Mouse (Mus musculus): ENCODE measurements around the gene Limch1. TPM values are rescaled to one million over a fixed set of nuclear protein-coding genes. Genes with fewer than 3 reads are reported as not detected.

The Limch1 gene
- polyA plus RNA-seq, 1 experiment, result 5.0 TPM

DNA sequence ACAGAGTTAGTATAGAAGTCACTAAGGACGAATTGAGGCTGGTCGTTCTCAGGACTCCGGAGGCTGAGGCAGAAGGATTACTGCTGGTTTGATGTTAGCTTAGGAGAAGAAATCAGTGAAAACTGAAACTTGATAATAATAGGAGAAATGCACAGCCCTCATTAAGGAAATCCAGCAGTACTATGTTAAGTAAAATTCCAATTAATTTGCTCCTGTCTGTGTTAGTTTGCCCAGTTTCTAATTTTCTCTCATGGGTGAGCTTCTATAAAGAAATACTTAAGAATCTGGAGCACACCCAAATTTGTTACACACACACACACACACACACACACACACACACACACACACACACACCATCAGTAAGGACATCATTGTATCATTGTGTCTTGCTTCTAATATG lies 69.0 kb downstream of the Limch1 start:
- H3K27ac ChIP-seq (ENCODE audit: control insufficient read depth, insufficient read depth, low read length), result no peak overlapping the region
- TF ChIP-seq POLR2A (IDR thresholded peaks at IDR 0.05; ENCODE audit: control insufficient read depth, extremely low read depth, insufficient read depth, low read length, poor library complexity), result no peak
- TF ChIP-seq CTCF (IDR thresholded peaks at IDR 0.05; ENCODE audit: borderline replicate concordance, control insufficient read depth, extremely low read depth, insufficient read depth, low read length, poor library complexity), result no peak
- WGBS, result 100% methylated on average over 3 of the region's 3 CpGs

GRCm38 (mm10) chr5:66815877-66816276 lies 70.2 kb downstream of the Limch1 start:
- Histone ChIP-seq H3K4me3 (ENCODE audit: control insufficient read depth, insufficient read depth, low read length) (no peak overlapping the region), H3K27me3 (ENCODE audit: control insufficient read depth, insufficient read depth, low read length) (no peaks in the 10 kb centered on the region), H3K27ac (ENCODE audit: control insufficient read depth, insufficient read depth, low read length) (no peak overlapping the region), H3K4me1 (replicated peaks; ENCODE audit: control insufficient read depth, insufficient read depth, low read length) (peaks cover 4% of the 10 kb centered on the region), H3K36me3 (ENCODE audit: control insufficient read depth, insufficient read depth, low read length) (no peaks in the 10 kb centered on the region)
- TF ChIP-seq POLR2A (IDR thresholded peaks at IDR 0.05; ENCODE audit: control insufficient read depth, extremely low read depth, insufficient read depth, low read length, poor library complexity) (no peak), CTCF (IDR thresholded peaks at IDR 0.05; ENCODE audit: borderline replicate concordance, control insufficient read depth, extremely low read depth, insufficient read depth, low read length, poor library complexity) (no peak)
- no peak for DNase-seq
- WGBS, result 21% methylated on average over 6 of the region's 6 CpGs

More for the DNA sequence above, 69.0 kb downstream of the Limch1 start:
- no peak for DNase-seq
- Histone ChIP-seq H3K36me3 (ENCODE audit: control insufficient read depth, insufficient read depth, low read length) (no peaks in the 10 kb centered on the region), H3K4me3 (ENCODE audit: control insufficient read depth, insufficient read depth, low read length) (no peak overlapping the region), H3K4me1 (replicated peaks; ENCODE audit: control insufficient read depth, insufficient read depth, low read length) (peaks cover 4% of the 10 kb centered on the region), H3K27me3 (ENCODE audit: control insufficient read depth, insufficient read depth, low read length) (no peaks in the 10 kb centered on the region)

DNA sequence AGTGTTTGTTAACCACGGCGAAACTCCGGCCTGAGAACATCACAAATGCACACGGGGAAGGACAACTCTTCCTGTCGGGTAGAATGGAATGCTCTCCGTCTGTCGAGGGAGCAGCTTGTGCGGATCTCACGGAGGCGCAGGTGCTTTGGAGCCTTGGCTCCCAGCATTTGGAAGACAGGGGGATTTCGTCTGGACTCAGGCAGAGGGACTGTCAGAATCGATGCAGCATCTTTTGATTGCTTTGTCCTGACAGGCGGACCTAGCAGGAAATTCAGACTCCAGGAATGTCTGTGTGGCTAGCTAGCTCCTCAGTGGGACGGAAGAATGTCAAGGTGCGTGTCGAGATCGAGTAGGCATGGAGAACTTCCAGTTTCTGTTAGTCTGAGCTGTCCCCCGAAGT lies 71.1 kb downstream of the Limch1 start:
- TF ChIP-seq CTCF (IDR thresholded peaks at IDR 0.05; ENCODE audit: borderline replicate concordance, control insufficient read depth, extremely low read depth, insufficient read depth, low read length, poor library complexity), result no peak
- TF ChIP-seq POLR2A (IDR thresholded peaks at IDR 0.05; ENCODE audit: control insufficient read depth, extremely low read depth, insufficient read depth, low read length, poor library complexity), result no peak
- H3K27me3 ChIP-seq (ENCODE audit: control insufficient read depth, insufficient read depth, low read length), result no peaks in the 10 kb centered on the region
- H3K4me3 ChIP-seq (ENCODE audit: control insufficient read depth, insufficient read depth, low read length), result peak overlapping the region; percentile 8; the same call in 1 of the 2 replicates
- DNase-seq, result no peak
- no peaks in the 10 kb centered on the region for H3K36me3 ChIP-seq (ENCODE audit: control insufficient read depth, insufficient read depth, low read length)
- 46% methylated on average over 18 of the region's 18 CpGs for WGBS
- peaks cover 4% of the 10 kb centered on the region for H3K4me1 ChIP-seq (replicated peaks; ENCODE audit: control insufficient read depth, insufficient read depth, low read length)
- H3K27ac ChIP-seq (ENCODE audit: control insufficient read depth, insufficient read depth, low read length), result no peak overlapping the region

DNA sequence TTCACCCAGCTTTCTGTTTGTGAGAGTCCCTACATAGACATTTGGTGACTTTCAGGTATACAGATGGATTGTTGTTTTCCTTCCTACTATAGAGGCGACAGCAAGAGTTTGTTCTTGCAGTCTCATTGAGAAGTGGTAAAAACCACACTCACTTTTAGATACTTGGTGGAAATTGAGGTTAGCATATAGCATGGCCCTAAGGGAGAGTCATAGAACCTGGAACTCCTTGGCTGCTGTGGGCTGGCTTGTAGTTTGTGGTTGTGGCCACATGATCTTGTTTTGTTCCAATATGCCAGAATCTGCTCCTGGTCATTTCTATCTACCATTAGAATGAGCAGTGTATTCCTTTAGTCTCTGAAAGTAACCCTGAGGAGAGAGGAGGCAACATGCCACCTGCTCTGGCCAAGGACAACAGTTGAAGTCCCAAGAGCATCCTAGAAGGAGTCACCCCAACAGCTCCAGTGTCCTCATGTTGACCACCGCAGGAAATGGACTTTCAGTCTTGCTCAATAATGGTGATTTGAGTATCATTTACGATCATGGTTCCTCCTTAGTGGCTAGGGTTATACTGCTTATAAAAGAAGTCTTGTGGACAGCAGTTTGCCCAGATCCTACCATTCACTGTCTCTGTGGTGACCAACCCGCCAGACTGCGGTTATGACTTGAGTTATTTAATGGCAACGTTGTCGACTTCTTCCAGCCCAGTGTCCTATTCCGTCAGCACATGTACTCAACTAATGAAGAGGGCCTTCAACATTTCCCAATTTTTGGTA lies 71.7 kb downstream of the Limch1 start:
- DNase-seq, result no peak
- H3K27ac ChIP-seq (ENCODE audit: control insufficient read depth, insufficient read depth, low read length), result no peak overlapping the region
- 75% methylated on average over 8 of the region's 8 CpGs for WGBS
- no peak overlapping the region for H3K4me3 ChIP-seq (ENCODE audit: control insufficient read depth, insufficient read depth, low read length)
- H3K27me3 ChIP-seq (ENCODE audit: control insufficient read depth, insufficient read depth, low read length), result no peaks in the 10 kb centered on the region
- TF ChIP-seq POLR2A (IDR thresholded peaks at IDR 0.05; ENCODE audit: control insufficient read depth, extremely low read depth, insufficient read depth, low read length, poor library complexity) (no peak), CTCF (IDR thresholded peaks at IDR 0.05; ENCODE audit: borderline replicate concordance, control insufficient read depth, extremely low read depth, insufficient read depth, low read length, poor library complexity) (no peak)
- H3K36me3 ChIP-seq (ENCODE audit: control insufficient read depth, insufficient read depth, low read length), result no peaks in the 10 kb centered on the region
- H3K4me1 ChIP-seq (replicated peaks; ENCODE audit: control insufficient read depth, insufficient read depth, low read length), result peaks cover 4% of the 10 kb centered on the region

GRCm38 (mm10) chr5:66822500-66823205 lies 77.0 kb downstream of the Limch1 start:
- Histone ChIP-seq H3K4me3 (ENCODE audit: control insufficient read depth, insufficient read depth, low read length) (no peak overlapping the region), H3K36me3 (ENCODE audit: control insufficient read depth, insufficient read depth, low read length) (no peaks in the 10 kb centered on the region), H3K27ac (ENCODE audit: control insufficient read depth, insufficient read depth, low read length) (no peak overlapping the region), H3K4me1 (replicated peaks; ENCODE audit: control insufficient read depth, insufficient read depth, low read length) (no peaks in the 10 kb centered on the region), H3K27me3 (ENCODE audit: control insufficient read depth, insufficient read depth, low read length) (no peaks in the 10 kb centered on the region)
- TF ChIP-seq CTCF (IDR thresholded peaks at IDR 0.05; ENCODE audit: borderline replicate concordance, control insufficient read depth, extremely low read depth, insufficient read depth, low read length, poor library complexity) (no peak), POLR2A (IDR thresholded peaks at IDR 0.05; ENCODE audit: control insufficient read depth, extremely low read depth, insufficient read depth, low read length, poor library complexity) (no peak)
- no peak for DNase-seq
- WGBS, result 85% methylated on average over 6 of the region's 6 CpGs

DNA sequence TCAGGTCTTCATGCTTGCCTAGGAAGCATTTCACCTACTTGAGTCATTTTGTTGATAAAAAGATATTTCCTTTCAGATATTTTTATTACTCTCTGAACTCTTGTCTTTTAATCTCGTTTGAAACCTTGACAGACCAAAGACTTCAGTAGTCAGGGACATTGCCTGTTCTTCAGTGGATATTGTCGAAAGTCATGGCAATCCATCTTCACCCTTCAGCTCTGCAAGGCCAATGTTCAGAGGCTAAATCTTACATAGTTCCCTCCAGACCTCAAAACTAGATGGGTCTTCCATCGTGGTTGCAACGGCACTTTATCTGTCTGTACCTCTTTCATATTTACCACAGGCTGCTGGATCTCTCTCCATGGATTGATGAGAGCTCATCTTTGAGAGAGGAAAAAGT lies 80.0 kb downstream of the Limch1 start:
- no peak for TF ChIP-seq POLR2A (IDR thresholded peaks at IDR 0.05; ENCODE audit: control insufficient read depth, extremely low read depth, insufficient read depth, low read length, poor library complexity)
- no peak for TF ChIP-seq CTCF (IDR thresholded peaks at IDR 0.05; ENCODE audit: borderline replicate concordance, control insufficient read depth, extremely low read depth, insufficient read depth, low read length, poor library complexity)
- Histone ChIP-seq H3K36me3 (ENCODE audit: control insufficient read depth, insufficient read depth, low read length) (no peaks in the 10 kb centered on the region), H3K4me1 (replicated peaks; ENCODE audit: control insufficient read depth, insufficient read depth, low read length) (no peaks in the 10 kb centered on the region), H3K27me3 (ENCODE audit: control insufficient read depth, insufficient read depth, low read length) (no peaks in the 10 kb centered on the region), H3K4me3 (ENCODE audit: control insufficient read depth, insufficient read depth, low read length) (no peak overlapping the region), H3K27ac (ENCODE audit: control insufficient read depth, insufficient read depth, low read length) (no peak overlapping the region)
- no peak for DNase-seq
- 79% methylated on average over 4 of the region's 4 CpGs for WGBS

All from thymus, adult 2 months (tissue).